Mouse (Mus musculus): ENCODE measurements around the gene H2-DMb1. TPM values are rescaled to one million over a fixed set of nuclear protein-coding genes. Genes with fewer than 3 reads are reported as not detected.

The H2-DMb1 gene
- total and polyA plus RNA-seq, 3 experiments = 60.7 to 147 (median 102) TPM

GRCm38 (mm10) chr17:34135297-34136224 lies 17.3 kb upstream of the H2-DMb1 start:
- DNase-seq (ENCODE audit: extremely low read depth) = peak; percentile 99
- 0 out of 2 replicates have a peak overlapping the region, but pooled peaks have one; percentile 3 for H3K27ac ChIP-seq (ENCODE audit: insufficient read depth, low read depth)

GRCm38 (mm10) chr17:34137601-34138000 lies 15.3 kb upstream of the H2-DMb1 start:
- Histone ChIP-seq H3K9me3 (replicated peaks; ENCODE audit: low read length) (no peaks in the 10 kb centered on the region), H3K27me3 (replicated peaks) (no peaks in the 10 kb centered on the region), H3K27ac (ENCODE audit: insufficient read depth, low read depth) (no peak overlapping the region), H3K9ac (ENCODE audit: insufficient read depth, low read depth) (no peak overlapping the region), H3K36me3 (replicated peaks in 1 of 2; ENCODE audit: control insufficient read depth in 1 of 2, insufficient read depth in 1 of 2, low read length in 1 of 2) (peaks cover 6 to 37% of the 10 kb centered on the region in 2 experiments), H3K4me2 (ENCODE audit: insufficient read depth, low read depth, poor library complexity, severe bottlenecking) (no peak overlapping the region), H3K4me3 (replicated peaks in 1 of 3; ENCODE audit: low read depth in 2 of 3, low read length in 2 of 3, poor library complexity in 1 of 3) (no peak overlapping the region), H3K4me1 (ENCODE audit: control insufficient read depth in 1 of 2, insufficient read depth in 2 of 2) (peaks cover 2 to 39% of the 10 kb centered on the region in 2 experiments), H3K79me2 (replicated peaks; ENCODE audit: control insufficient read depth, extremely low read depth, insufficient read depth, poor library complexity, severe bottlenecking) (no peaks in the 10 kb centered on the region)
- TF ChIP-seq USF1 (IDR thresholded peaks at IDR 0.05; ENCODE audit: low read depth, low read length) = no peak
- no peak for TF ChIP-seq MAFK (IDR thresholded peaks at IDR 0.05; ENCODE audit: insufficient replicate concordance, low read length)
- no peak for TF ChIP-seq RCOR1 (conservative IDR thresholded peaks at IDR 0.05; ENCODE audit: low read depth, low read length)
- TF ChIP-seq KAT2A (IDR thresholded peaks at IDR 0.05; ENCODE audit: insufficient replicate concordance, low read length) = no peak
- no peak for TF ChIP-seq BHLHE40 (IDR thresholded peaks at IDR 0.05; ENCODE audit: low read depth, low read length)
- TF ChIP-seq POLR2AphosphoS2 (IDR thresholded peaks at IDR 0.05; ENCODE audit: low read depth, low read length) = no peak
- no peak for TF ChIP-seq NRF1 (IDR thresholded peaks at IDR 0.05; ENCODE audit: low read depth, low read length)
- TF ChIP-seq JUND (conservative IDR thresholded peaks at IDR 0.05; ENCODE audit: low read depth, low read length) = no peak
- no peak for TF ChIP-seq TCF12 (IDR thresholded peaks at IDR 0.05; ENCODE audit: low read depth, low read length)
- TF ChIP-seq PAX5 (IDR thresholded peaks at IDR 0.05; ENCODE audit: low read length) = no peak
- in situ Hi-C loops (cut with MboI; ENCODE audit: low pct_ligation_motif_present, low pct_unique_long_range_greater_than_20kb, low sequenced_read_pairs) (no loop called here), dilution Hi-C loops (cut with MboI; ENCODE audit: extremely low pct_ligation_motif_present, extremely low pct_unique_long_range_greater_than_20kb, low sequenced_read_pairs) (no loop called here)
- no peak for DNase-seq (ENCODE audit: extremely low read depth)

More at GRCm38 (mm10) chr17:34135297-34136224, 17.3 kb upstream of the H2-DMb1 start:
- Histone ChIP-seq H3K27me3 (replicated peaks) (no peaks in the 10 kb centered on the region), H3K4me2 (ENCODE audit: insufficient read depth, low read depth, poor library complexity, severe bottlenecking) (peak overlapping the region; percentile 19), H3K36me3 (replicated peaks in 1 of 2; ENCODE audit: control insufficient read depth in 1 of 2, insufficient read depth in 1 of 2, low read length in 1 of 2) (peaks cover 6 to 37% of the 10 kb centered on the region in 2 experiments), H3K4me3 (replicated peaks in 1 of 3; ENCODE audit: low read depth in 2 of 3, low read length in 2 of 3, poor library complexity in 1 of 3) (peak overlapping the region; percentile 61 to 63 (median 62)), H3K9me3 (replicated peaks; ENCODE audit: low read length) (no peaks in the 10 kb centered on the region), H3K79me2 (replicated peaks; ENCODE audit: control insufficient read depth, extremely low read depth, insufficient read depth, poor library complexity, severe bottlenecking) (no peaks in the 10 kb centered on the region), H3K9ac (ENCODE audit: insufficient read depth, low read depth) (peak overlapping the region; percentile 0; the same call in 1 of the 2 replicates), H3K4me1 (ENCODE audit: control insufficient read depth in 1 of 2, insufficient read depth in 2 of 2) (peaks cover 0 to 23% of the 10 kb centered on the region in 2 experiments; a peak in 3 of 4 replicates)
- dilution Hi-C loops (cut with MboI; ENCODE audit: extremely low pct_ligation_motif_present, extremely low pct_unique_long_range_greater_than_20kb, low sequenced_read_pairs) = no loop called here
- TF ChIP-seq CHD1 (IDR thresholded peaks at IDR 0.05; ENCODE audit: low read depth, low read length) = no peak
- TF ChIP-seq MEF2A (IDR thresholded peaks at IDR 0.05; ENCODE audit: borderline replicate concordance, low read depth, low read length) = peak; percentile 80
- TF ChIP-seq RCOR1 (conservative IDR thresholded peaks at IDR 0.05; ENCODE audit: low read depth, low read length) = no peak
- TF ChIP-seq JUND (conservative IDR thresholded peaks at IDR 0.05; ENCODE audit: low read depth, low read length) = peak; percentile 36; the same call in 1 of the 2 replicates
- no peak for TF ChIP-seq PAX5 (IDR thresholded peaks at IDR 0.05; ENCODE audit: low read length)
- peak; percentile 69 for TF ChIP-seq ELF1 (IDR thresholded peaks at IDR 0.05; ENCODE audit: low read depth, low read length)
- TF ChIP-seq E2F4 (IDR thresholded peaks at IDR 0.05; ENCODE audit: insufficient replicate concordance, low read depth, low read length) = no peak
- TF ChIP-seq ZNF384 (IDR thresholded peaks at IDR 0.05; ENCODE audit: low read depth, low read length) = no peak
- TF ChIP-seq MAFK (IDR thresholded peaks at IDR 0.05; ENCODE audit: insufficient replicate concordance, low read length) = no peak
- peak; percentile 47 for TF ChIP-seq HCFC1 (IDR thresholded peaks at IDR 0.05; ENCODE audit: low read depth, low read length)
- TF ChIP-seq MXI1 (IDR thresholded peaks at IDR 0.05; ENCODE audit: low read depth, low read length) = peak; percentile 52; the same call in 1 of the 2 replicates
- TF ChIP-seq TBP (conservative IDR thresholded peaks at IDR 0.05; ENCODE audit: low read depth, low read length) = peak; percentile 77
- peak; percentile 60; the same call in 1 of the 2 replicates for TF ChIP-seq MYC (IDR thresholded peaks at IDR 0.05; ENCODE audit: low read depth, low read length)
- TF ChIP-seq ZMIZ1 (IDR thresholded peaks at IDR 0.05; ENCODE audit: low read depth, low read length) = peak; percentile 4; the same call in 1 of the 2 replicates
- TF ChIP-seq NRF1 (IDR thresholded peaks at IDR 0.05; ENCODE audit: low read depth, low read length) = peak; percentile 41; the same call in 1 of the 2 replicates
- no peak for TF ChIP-seq UBTF (IDR thresholded peaks at IDR 0.05; ENCODE audit: low read depth, low read length)
- peak; percentile 62; the same call in 1 of the 2 replicates for TF ChIP-seq MAX (IDR thresholded peaks at IDR 0.05; ENCODE audit: low read length)
- peak; percentile 59; the same call in 1 of the 2 replicates for TF ChIP-seq IRF4 (IDR thresholded peaks at IDR 0.05; ENCODE audit: low read depth, low read length)
- TF ChIP-seq SIN3A (IDR thresholded peaks at IDR 0.05; ENCODE audit: low read length) = peak; percentile 31; the same call in 1 of the 2 replicates
- peak; percentile 78 for TF ChIP-seq BHLHE40 (IDR thresholded peaks at IDR 0.05; ENCODE audit: low read depth, low read length)
- no peak; the same call in 1 of the 2 replicates for TF ChIP-seq MAZ (IDR thresholded peaks at IDR 0.05; ENCODE audit: low read depth, low read length)
- TF ChIP-seq ZC3H11A (IDR thresholded peaks at IDR 0.05; ENCODE audit: low read depth, low read length) = peak; percentile 94
- TF ChIP-seq CTCF (conservative IDR thresholded peaks at IDR 0.05 in 1 of 2, IDR thresholded peaks at IDR 0.05 in 1 of 2; ENCODE audit: low read depth in 2 of 2, low read length in 2 of 2) = peak; percentile 97 to 100
- peak; percentile 100 for TF ChIP-seq SMC3 (IDR thresholded peaks at IDR 0.05; ENCODE audit: low read depth, low read length)
- TF ChIP-seq CHD2 (IDR thresholded peaks at IDR 0.05; ENCODE audit: low read length) = peak; percentile 99
- no peak for TF ChIP-seq POLR2AphosphoS2 (IDR thresholded peaks at IDR 0.05; ENCODE audit: low read depth, low read length)
- peak; percentile 68; the same call in 1 of the 2 replicates for TF ChIP-seq POLR2A (IDR thresholded peaks at IDR 0.05; ENCODE audit: low read depth, low read length)
- TF ChIP-seq JUN (IDR thresholded peaks at IDR 0.05; ENCODE audit: insufficient read depth, low read depth, low read length) = no peak
- peak; percentile 78 for TF ChIP-seq TCF12 (IDR thresholded peaks at IDR 0.05; ENCODE audit: low read depth, low read length)
- no peak for TF ChIP-seq ZKSCAN1 (IDR thresholded peaks at IDR 0.05; ENCODE audit: borderline replicate concordance, low read depth, low read length)
- 0 out of 2 replicates have a peak, but pooled peaks have one; percentile 9 for TF ChIP-seq ETS1 (conservative IDR thresholded peaks at IDR 0.05; ENCODE audit: low read depth, low read length)
- TF ChIP-seq GABPA (IDR thresholded peaks at IDR 0.05; ENCODE audit: insufficient replicate concordance, low read depth, low read length) = no peak
- peak; percentile 95 for TF ChIP-seq NELFE (IDR thresholded peaks at IDR 0.05; ENCODE audit: low read depth, low read length)
- TF ChIP-seq EP300 (IDR thresholded peaks at IDR 0.05; ENCODE audit: low read length) = 0 out of 2 replicates have a peak, but pooled peaks have one; percentile 10
- TF ChIP-seq RAD21 (IDR thresholded peaks at IDR 0.05; ENCODE audit: low read depth, low read length) = peak; percentile 98
- in situ Hi-C loops (cut with MboI; ENCODE audit: low pct_ligation_motif_present, low pct_unique_long_range_greater_than_20kb, low sequenced_read_pairs) = no loop called here
